Mouse (Mus musculus) neutrophil, adult 5-6 weeks (primary cell): ENCODE measurements around the gene Gpx4. TPM values are rescaled to one million over a fixed set of nuclear protein-coding genes. Genes with fewer than 3 reads are reported as not detected.

Experiments used
- ATAC-seq: fragments of 151-379, 151-347 bp; 2 replicates; pipeline ENCODE4 v1.8.0; 2017; ENCODE audit warnings: mild to moderate bottlenecking, moderate TSS enrichment; ENCODE audit not compliant: insufficient number of reproducible peaks, poor library complexity, low FRiP score, severe bottlenecking; ENCODE audit errors: extremely low read depth
- total RNA-seq: library from RNA; stranded (forward); fragments of 200-1000 nt; gene quantifications from 2 replicates; pipeline ENCODE4 v1.2.3, GENCODE M21; 2017

Gpx4 gene
- total RNA-seq, 1 experiment from 2014 or later: 206 TPM

GRCm38 (mm10) chr10:80063877-80064650 lies 17.1 kb downstream of the Gpx4 start:
- no peak for ATAC-seq

DNA sequence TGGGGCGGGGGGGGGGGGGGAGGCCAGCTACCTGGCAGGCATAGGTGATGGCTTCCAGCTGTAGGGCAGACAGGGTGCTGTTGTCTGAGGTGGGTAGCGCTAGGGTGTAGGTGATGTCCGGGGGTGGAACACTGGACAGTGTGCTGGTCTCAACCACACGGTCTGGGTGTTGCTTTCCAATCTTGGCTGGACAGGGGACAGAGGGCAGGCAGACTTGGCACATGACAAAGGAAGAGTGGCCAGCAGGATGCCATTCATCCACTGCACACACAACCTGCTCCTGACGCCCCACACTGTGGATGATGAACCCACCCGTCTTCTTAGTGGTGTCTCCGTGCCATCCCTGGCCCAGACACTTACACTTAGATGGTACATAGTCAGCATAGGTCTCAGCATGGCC lies 22.3 kb downstream of the Gpx4 start:
- ATAC-seq: no peak

DNA sequence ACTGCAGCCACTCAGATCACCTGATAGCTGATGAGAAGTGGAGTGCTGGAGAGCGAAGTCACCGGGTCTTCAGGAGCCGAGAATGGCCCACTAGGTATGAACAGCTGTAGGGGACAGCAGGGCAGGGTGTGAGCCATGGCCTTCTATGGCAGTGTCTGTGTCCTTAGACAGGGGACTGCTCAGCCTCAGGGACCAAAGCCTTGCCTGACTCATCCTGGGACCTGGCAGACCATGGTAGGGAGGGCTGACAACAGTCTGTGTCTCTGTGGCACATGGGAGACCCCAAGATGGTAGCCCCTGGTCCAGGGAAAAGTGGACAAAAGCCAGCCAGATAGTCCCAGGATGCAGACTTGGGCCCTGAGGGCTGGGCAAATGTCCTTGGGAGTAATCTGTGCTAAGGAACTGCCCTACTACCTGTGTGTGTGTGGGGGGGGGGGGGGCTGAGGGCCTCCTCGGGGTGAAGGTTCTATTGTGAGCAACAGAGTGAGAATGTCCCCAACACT lies 23.0 kb downstream of the Gpx4 start:
- ATAC-seq: no peak

GRCm38 (mm10) chr10:80070837-80071515 lies 24.0 kb downstream of the Gpx4 start:
- ATAC-seq: 0 out of 2 replicates have a peak, but pooled peaks have one; percentile 14

DNA sequence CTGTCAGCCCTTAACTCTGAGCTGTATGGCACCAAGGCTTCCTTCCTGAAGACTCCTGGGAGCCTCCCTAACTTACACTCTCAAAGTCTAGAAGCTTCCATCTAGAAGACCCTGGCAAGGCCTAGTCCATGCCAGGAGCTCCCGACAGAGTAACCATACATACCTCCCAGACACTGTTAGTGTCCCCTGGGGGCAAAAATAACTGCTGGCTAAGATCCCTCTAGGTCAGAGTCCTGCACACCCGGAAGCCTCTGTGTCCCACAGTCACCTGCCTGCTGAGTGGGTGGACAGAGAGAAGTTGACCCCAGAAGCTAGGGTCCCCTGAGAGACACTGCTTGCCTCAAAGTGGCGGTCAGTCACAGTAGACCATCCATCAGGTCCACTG lies 24.5 kb downstream of the Gpx4 start:
- ATAC-seq: no peak

GRCm38 (mm10) chr10:80072623-80073489 lies 25.9 kb downstream of the Gpx4 start:
- no peak for ATAC-seq

- peak; percentile 88 for ATAC-seq
Observed at GRCm38 (mm10) chr10:80074813-80075601, 28.0 kb downstream of the Gpx4 start.

DNA sequence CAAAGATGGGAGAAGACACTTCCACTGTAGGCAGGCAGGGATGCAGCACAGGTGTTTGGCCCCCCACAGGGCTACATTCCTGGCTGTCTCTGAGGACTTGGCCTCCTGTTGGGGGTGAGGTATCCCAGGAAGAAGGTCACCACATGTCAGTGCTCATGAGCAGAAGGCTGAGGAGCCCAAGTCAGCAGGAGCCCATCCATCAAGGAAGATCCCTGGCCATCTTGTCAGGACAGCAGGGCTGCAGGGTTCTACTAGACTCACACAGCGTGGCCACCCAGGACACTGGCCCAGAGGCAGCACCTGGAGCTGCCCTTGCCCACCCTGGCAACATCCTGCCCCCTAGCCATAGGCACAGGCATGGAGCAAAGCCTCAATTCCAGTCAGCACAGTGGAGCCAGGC lies 29.0 kb downstream of the Gpx4 start:
- ATAC-seq: no peak

- no peak for ATAC-seq
Observed at GRCm38 (mm10) chr10:80076386-80076785, 29.4 kb downstream of the Gpx4 start.

DNA sequence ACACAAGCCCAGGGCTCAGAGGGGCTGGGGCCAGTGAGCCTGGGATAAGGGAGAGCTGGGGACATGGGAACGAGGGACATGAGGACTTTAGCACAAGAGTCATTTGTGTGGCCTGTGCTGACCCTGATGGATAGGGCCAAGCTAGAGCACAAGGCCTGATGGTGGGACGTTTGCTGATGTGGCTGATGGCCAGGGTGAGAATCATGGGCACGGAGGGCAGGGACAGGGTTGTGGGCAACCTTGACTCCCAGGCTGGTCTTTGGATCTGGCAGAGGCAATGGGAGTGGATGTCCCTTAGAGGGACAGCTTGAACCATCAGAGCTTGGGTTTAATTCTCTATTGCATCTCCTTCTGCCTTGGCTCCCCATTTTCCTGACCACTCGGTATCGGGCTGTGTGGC lies 30.3 kb downstream of the Gpx4 start:
- ATAC-seq: no peak

- ATAC-seq: no peak
Observed at GRCm38 (mm10) chr10:80078366-80078765, 31.4 kb downstream of the Gpx4 start.

DNA sequence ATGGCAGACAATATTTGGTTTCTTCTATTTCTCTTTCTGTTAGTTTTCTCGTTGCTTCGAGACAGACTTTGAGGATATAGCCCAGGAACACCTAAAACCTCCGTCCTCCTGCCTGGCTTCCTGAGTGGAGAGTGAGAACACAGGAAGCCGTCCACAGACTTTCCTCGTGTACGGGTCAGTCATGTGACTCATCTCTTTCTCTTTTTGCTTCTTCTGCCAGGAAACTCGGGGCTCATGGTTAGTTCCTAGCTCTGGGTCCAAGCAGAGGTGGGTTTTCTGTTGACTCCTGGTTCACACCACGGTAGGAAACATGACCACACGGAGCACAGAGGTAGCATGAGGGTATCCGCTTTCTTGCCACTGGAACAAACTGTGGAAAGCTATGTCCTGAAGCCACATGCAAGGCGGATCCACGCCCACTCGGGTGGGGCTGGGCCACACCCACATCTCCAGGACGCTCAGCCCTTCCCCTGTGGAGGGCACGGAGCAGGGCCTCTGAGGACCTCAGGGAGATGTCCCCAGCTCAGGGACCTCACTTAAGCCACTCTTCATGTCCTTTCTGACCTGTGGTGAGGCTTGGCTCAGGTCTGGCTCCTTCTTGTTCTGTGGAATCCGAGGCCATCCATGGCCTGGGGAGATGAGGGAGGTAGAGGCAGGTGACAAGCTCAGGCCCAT lies 33.6 kb downstream of the Gpx4 start:
- ATAC-seq: no peak

DNA sequence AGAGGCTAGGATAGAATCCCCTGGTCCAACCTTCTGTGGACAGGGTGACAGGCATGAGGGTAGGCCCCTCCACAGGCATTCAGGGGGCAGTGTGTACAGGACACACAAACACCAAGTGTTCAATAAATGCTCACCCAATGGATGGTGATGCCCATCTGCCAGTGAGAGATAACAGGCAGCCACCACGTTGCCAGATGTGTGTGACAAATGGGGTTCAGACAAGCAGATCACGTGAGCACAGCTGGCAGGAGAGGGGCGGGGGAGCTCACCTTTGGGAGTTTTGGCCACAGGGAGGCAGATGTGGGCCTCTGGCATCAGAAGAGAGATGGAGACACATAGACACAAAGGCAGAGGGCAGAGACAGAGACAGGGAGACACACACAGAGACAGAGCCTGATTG lies 34.1 kb downstream of the Gpx4 start:
- no peak for ATAC-seq

GRCm38 (mm10) chr10:80084817-80085487 lies 38.0 kb downstream of the Gpx4 start:
- no peak for ATAC-seq

DNA sequence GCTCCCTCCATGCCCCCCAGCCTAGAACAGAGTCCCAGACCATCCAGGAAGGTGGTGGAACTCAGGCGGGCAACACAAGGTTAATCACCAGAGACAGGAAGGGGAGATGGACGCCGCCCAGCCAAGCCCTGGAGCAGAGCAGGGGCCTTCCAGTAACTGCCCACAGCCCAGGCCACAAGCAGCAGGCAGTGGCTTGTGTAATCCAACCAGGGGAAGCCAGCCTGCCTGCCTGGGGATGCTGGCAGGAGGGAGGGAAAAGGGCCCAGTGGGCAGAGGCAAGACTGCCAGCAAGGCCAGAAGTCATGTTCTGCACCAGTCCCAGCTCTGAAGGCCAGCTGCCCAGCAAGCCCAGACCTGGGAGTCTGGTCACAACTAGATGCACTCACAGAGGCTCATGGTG lies 39.9 kb downstream of the Gpx4 start:
- ATAC-seq: peak; percentile 54

DNA sequence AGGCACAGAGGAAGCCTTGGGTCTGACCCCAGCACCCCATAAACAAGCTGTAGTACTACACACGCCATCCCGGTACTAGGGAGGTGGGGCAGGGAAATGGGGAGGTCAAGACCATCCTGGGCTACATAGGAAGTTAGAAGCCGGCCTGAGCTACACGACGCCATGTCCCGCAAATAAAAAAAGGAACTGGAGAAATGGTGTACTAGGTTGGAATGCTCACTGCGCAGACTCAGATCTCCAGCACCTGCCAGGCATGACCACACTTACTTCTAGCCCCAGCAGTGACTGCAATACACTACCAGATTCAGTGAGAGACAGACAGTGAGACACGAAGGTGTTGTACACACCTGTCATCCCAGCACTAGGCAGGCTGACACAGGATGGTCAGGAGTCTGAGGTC lies 40.5 kb downstream of the Gpx4 start:
- peak; percentile 40 for ATAC-seq

- no peak for ATAC-seq
Observed at GRCm38 (mm10) chr10:80089146-80089545, 42.2 kb downstream of the Gpx4 start.

GRCm38 (mm10) chr10:80091527-80091926 lies 44.6 kb downstream of the Gpx4 start:
- no peak for ATAC-seq
